Mouse (Mus musculus) ES-E14 (cell line): ENCODE data around the gene Ust.

Experiments
- CHD2 ChIP-seq: IDR thresholded peaks from 2 replicates; pipeline ENCODE4 v1.6.1; 2014; ENCODE audit warnings: mild to moderate bottlenecking, low read depth, low read length, inconsistent platforms
- MAFK ChIP-seq: IDR thresholded peaks from 2 replicates; pipeline ENCODE4 v1.6.1; 2014; ENCODE audit warnings: mild to moderate bottlenecking, low read depth, low read length, inconsistent platforms; ENCODE audit not compliant: insufficient read depth
- ZNF384 ChIP-seq: IDR thresholded peaks from 2 replicates; pipeline ENCODE4 v1.6.1; 2012; ENCODE audit warnings: low read depth, low read length, inconsistent platforms

- no peak for TF ChIP-seq ZNF384
- no peak for TF ChIP-seq MAFK
- no peak for TF ChIP-seq CHD2
Measured at GRCm38 (mm10) chr10:8505346-8506246, 13.0 kb downstream of the Ust start.
